Mouse (Mus musculus) olfactory bulb, adult 2 months (tissue): Measurements from ENCODE around the gene 1700109H08Rik.

Experiments
- CTCF ChIP-seq: fragments of 200-500 bp; IDR thresholded peaks from 2 replicates; pipeline ENCODE4 v1.5.1; 2012; ENCODE audit warnings: low read depth, mild to moderate bottlenecking, low read length, moderate library complexity; ENCODE audit not compliant: insufficient read depth
- POLR2A ChIP-seq: fragments of 200-500 bp; IDR thresholded peaks from 2 replicates; pipeline ENCODE4 v1.6.1; 2012; ENCODE audit warnings: mild to moderate bottlenecking, low read depth, low read length, moderate library complexity; ENCODE audit not compliant: insufficient read depth

- TF ChIP-seq POLR2A (no peak), CTCF (no peak)
Measured at GRCm38 (mm10) chr5:3574825-3575224, 3.5 kb downstream of the 1700109H08Rik start.
